Mouse (Mus musculus) kidney, embryonic 14.5 days (tissue): ENCODE results near the gene Efhd1. TPM values are rescaled to one million over a fixed set of nuclear protein-coding genes. Genes with fewer than 3 reads are reported as not detected.

Source experiments
- ATAC-seq: fragments of 200-750 bp; cut with Nextera tagmentation; 2 replicates; pipeline ENCODE4 v1.8.0; 2017; ENCODE audit warnings: moderate number of reproducible peaks, mild to moderate bottlenecking, moderate TSS enrichment, moderate library complexity; ENCODE audit not compliant: low FRiP score, low TSS enrichment
- H3K27ac ChIP-seq: fragments of 300-500 bp; sonication (generic); 2 replicates; pipeline ENCODE4 v1.5.1; 2014; ENCODE audit warnings: low read depth, mild to moderate bottlenecking, low read length, moderate library complexity, mixed read lengths
- H3K27me3 ChIP-seq: fragments of 300-500 bp; sonication (generic); 2 replicates; pipeline ENCODE4 v1.6.1; 2014; ENCODE audit warnings: mild to moderate bottlenecking, low read length; ENCODE audit not compliant: control insufficient read depth, insufficient read depth
- H3K36me3 ChIP-seq: fragments of 300-500 bp; sonication (generic); 2 replicates; pipeline ENCODE4 v1.6.1; 2014; ENCODE audit warnings: low read length, mixed read lengths; ENCODE audit not compliant: control insufficient read depth, insufficient read depth
- H3K4me1 ChIP-seq: fragments of 300-500 bp; sonication (generic); 2 replicates; pipeline ENCODE4 v1.6.1; 2014; ENCODE audit warnings: low read length, mixed read lengths; ENCODE audit not compliant: control insufficient read depth, insufficient read depth
- H3K4me2 ChIP-seq: fragments of 300-500 bp; sonication (generic); replicated peaks from 2 replicates; pipeline ENCODE4 v1.6.1; 2014; ENCODE audit warnings: low read depth, mild to moderate bottlenecking, low read length
- H3K4me3 ChIP-seq: fragments of 300-500 bp; sonication (generic); 2 replicates; pipeline ENCODE4 v1.5.1; 2014; ENCODE audit warnings: mild to moderate bottlenecking, low read length
- H3K9ac ChIP-seq: fragments of 300-500 bp; sonication (generic); 2 replicates; pipeline ENCODE4 v1.6.1; 2014; ENCODE audit warnings: low read depth, mild to moderate bottlenecking, low read length, moderate library complexity
- H3K9me3 ChIP-seq: fragments of 300-500 bp; sonication (generic); 2 replicates; pipeline ENCODE4 v1.6.1; 2016; ENCODE audit warnings: low read length; ENCODE audit not compliant: control insufficient read depth
- WGBS: fragments of 180-500 bp; shearing (Covaris S2); extraction: QIAGEN DNeasy Blood & Tissue Kit; methylation state at CpG from one replicate; pipeline ENCODE4 v1.1.7; 2014; 5-methylcytosine and 5-hydroxymethylcytosine counted together
- polyA plus RNA-seq: library from polyadenylated mRNA; unstranded; fragments of >200 nt; fragmentation: Nextera tagmentation; extraction: Ambion mirVana; gene quantifications from 2 replicates; pipeline ENCODE4 v1.2.1, GENCODE M21; 2014

Gene Efhd1
- polyA plus RNA-seq, 1 experiment from 2014 or later: 3.6 TPM

DNA sequence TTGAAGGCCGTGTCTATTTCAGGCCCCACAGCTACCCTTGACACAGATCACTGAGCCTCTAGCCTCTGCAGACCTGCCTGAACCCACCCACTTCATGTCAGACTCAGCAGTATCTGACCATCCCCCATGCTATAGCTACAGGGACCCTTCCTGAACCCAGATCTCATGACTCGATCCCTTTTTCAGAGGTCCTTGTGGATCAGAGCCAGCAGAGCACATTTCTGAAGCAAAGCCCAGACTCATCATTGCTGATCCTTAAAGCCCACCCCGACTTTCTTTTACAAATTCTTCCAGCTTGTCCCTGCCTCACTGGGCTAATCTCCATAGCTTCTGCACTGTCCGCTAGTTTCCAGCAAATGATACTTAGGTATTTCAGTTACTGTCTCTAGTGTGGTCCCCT lies 10.0 kb downstream of the Efhd1 start:
- Histone ChIP-seq H3K4me3 (no peak overlapping the region), H3K4me2 (no peak overlapping the region), H3K9me3 (no peaks in the 10 kb centered on the region), H3K36me3 (no peaks in the 10 kb centered on the region), H3K27me3 (no peaks in the 10 kb centered on the region), H3K27ac (no peak overlapping the region), H3K9ac (no peak overlapping the region), H3K4me1 (peaks cover 19% of the 10 kb centered on the region)
- 63% methylated on average over 4 of the region's 4 CpGs for WGBS
- ATAC-seq: no peak

DNA sequence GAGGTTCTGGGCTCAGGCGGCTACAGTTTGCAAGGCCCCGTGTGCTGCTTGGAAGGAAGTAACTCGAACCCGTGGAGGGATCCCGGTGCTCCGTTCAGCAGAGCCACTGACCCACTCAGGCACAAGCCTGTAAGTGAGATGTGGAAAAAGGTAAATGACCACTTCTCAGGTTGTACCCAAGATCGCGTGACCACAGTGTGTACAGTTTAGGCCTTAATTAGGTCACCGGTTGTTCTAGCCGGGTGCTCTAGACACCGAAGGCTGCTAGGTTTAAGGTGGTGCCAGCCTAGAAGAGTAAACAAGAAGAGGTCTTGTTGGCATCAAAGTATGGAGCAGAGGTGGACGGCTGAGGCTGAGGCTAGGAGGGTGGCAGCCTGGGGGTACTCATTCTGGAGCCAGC lies 11.0 kb downstream of the Efhd1 start:
- Histone ChIP-seq H3K36me3 (no peaks in the 10 kb centered on the region), H3K9me3 (no peaks in the 10 kb centered on the region), H3K27me3 (no peaks in the 10 kb centered on the region), H3K4me3 (no peak overlapping the region), H3K27ac (no peak overlapping the region), H3K4me2 (no peak overlapping the region), H3K4me1 (peaks cover 16% of the 10 kb centered on the region), H3K9ac (no peak overlapping the region)
- WGBS: 64% methylated on average over 12 of the region's 12 CpGs
- no peak for ATAC-seq

DNA sequence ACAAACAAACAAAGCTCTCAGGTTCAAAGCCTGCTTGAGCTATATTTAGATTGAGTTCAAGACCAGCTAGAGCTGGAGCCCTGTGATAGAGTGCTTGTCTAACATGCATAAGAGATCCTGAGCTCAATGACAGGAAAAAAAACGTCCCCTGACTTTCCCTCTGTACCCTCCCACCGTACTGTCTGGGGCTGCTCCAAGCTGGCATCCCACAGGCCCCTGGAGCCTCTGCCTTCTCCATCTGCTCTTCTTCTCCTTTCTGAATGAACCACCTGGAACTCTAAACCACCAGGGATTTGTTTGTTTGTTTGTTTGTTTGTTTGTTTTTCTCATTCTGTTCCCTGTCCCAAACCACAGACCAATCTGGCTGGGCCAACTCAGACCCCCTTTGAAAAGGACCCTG lies 11.9 kb downstream of the Efhd1 start:
- Histone ChIP-seq H3K4me2 (no peak overlapping the region), H3K4me3 (no peak overlapping the region), H3K27me3 (no peaks in the 10 kb centered on the region), H3K36me3 (no peaks in the 10 kb centered on the region), H3K9ac (no peak overlapping the region), H3K9me3 (no peaks in the 10 kb centered on the region), H3K27ac (no peak overlapping the region), H3K4me1 (peaks cover 7% of the 10 kb centered on the region)
- ATAC-seq: no peak
- 42% methylated on average over 2 of the region's 2 CpGs for WGBS

DNA sequence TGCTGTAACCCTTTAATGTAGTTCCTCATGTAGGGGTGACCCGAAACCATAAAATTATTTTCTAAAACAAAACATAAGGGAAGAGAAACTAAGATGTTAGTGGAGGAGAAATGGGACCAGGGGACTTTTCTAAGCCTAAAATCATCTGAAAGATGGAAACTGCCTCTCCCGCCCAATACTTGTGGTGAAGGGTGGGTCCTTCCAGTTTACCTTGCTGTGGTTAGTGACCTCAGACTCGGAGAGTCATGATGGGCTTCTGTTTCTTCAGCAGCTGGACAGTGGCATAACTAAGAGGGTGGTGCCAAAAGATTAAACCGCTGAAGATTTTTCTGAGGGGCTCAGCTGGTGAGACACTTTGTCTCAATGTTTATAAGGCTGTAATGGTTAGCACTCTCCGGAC lies 16.1 kb downstream of the Efhd1 start:
- no peaks in the 10 kb centered on the region for H3K9me3 ChIP-seq
- 81% methylated on average over 5 of the region's 5 CpGs for WGBS
- no peak for ATAC-seq

DNA sequence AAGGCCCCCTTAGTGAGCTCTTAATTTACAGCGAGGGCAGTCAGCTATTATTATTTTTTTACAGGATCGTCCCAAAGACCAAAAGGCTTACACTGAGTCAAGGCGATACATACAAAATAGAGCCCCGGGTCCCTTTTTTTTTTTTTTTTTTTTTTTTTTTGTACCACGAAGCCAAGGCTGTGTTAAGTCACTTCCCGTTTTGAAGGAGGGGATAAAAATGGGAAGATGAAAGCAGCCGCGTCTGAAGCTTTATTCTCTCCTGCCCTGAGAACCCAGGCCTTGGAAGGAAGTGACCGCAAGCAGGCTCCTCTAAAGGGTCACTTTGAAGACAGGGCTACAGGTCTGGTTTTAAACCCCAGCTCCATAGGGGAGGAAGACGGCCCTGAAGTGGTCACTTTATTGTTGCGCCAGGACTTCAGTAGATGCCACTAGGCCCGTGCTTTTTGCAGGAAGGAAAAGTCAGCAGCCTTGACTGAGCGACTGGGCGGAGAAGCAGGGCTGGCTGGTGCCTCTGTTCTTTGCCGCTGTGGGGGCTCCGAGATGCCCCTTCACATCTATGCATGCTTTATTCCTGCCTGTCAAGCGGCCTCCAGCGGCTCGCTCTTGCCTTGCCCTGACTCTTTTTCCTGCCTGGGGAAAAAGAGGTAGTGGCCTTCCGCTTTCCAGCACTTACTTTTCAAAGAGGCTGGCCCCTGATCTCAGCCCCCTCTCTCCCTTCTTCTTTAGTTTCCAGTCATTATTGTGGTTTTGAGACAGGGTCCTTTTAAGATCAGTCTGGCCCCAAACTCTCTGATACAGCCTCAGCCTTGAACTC lies 17.6 kb downstream of the Efhd1 start:
- WGBS: 21% methylated on average over 20 of the region's 20 CpGs
- no peaks in the 10 kb centered on the region for H3K36me3 ChIP-seq
- no peak overlapping the region for H3K27ac ChIP-seq
- H3K4me3 ChIP-seq: no peak overlapping the region
- no peaks in the 10 kb centered on the region for H3K27me3 ChIP-seq
- no peak for ATAC-seq
- no peaks in the 10 kb centered on the region for H3K9me3 ChIP-seq
- no peak overlapping the region for H3K4me2 ChIP-seq
- no peaks in the 10 kb centered on the region for H3K4me1 ChIP-seq
- no peak overlapping the region for H3K9ac ChIP-seq

More for the DNA sequence above, 16.1 kb downstream of the Efhd1 start:
- Histone ChIP-seq H3K9ac (no peak overlapping the region), H3K27me3 (no peaks in the 10 kb centered on the region), H3K36me3 (no peaks in the 10 kb centered on the region), H3K4me3 (no peak overlapping the region), H3K4me2 (no peak overlapping the region), H3K27ac (no peak overlapping the region), H3K4me1 (no peaks in the 10 kb centered on the region)

DNA sequence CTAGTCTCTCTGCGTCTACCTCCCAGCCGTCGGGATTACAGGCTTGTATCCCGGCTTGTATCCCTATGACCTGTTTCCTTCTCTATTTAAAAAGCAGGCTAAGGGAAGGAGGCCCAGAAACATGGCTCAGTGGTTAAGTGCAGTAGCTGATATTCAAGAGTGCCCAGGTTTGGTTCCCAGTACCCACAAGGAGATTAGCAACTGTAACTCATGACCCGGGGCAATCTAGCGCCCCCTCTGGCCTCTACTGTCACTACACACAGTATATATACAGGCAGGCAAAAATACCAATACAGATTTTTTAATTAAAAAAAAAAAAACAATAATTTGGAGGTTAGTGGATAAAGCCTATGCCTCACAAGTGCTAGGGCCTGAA lies 18.2 kb downstream of the Efhd1 start:
- no peak for ATAC-seq
- Histone ChIP-seq H3K27ac (no peak overlapping the region), H3K4me1 (no peaks in the 10 kb centered on the region), H3K9ac (no peak overlapping the region), H3K36me3 (no peaks in the 10 kb centered on the region), H3K4me3 (no peak overlapping the region), H3K27me3 (no peaks in the 10 kb centered on the region), H3K4me2 (no peak overlapping the region), H3K9me3 (no peaks in the 10 kb centered on the region)
- whole genome bisulfite sequencing: 69% methylated on average over 6 of the region's 6 CpGs

DNA sequence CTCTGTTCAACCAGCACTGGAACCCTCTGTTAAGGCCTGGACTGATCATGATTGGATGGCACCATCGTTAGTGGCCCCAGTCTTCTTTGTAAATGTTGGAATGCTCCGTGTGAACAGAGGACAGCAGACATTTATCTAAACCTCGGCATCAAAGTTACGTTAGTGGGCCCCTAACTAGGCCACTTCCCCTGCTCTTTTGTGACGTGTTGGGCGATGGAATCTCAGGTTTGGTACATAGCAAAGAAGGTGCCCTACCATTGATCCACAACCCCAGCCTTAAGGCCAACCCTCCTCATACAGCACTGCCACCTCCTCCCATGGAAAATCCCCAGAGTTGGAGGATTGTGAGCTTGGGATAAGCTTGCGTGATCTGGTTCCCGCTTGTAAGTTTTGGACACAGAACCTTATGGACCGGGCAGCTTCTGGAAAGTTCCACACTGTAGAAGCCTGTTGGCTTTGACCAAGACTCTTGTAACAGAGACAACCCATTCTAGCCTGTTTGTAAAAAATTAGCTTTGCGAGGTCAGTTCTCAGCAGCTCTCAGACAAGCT lies 19.3 kb downstream of the Efhd1 start:
- Histone ChIP-seq H3K4me3 (no peak overlapping the region), H3K9me3 (no peaks in the 10 kb centered on the region), H3K9ac (no peak overlapping the region), H3K27me3 (no peaks in the 10 kb centered on the region), H3K36me3 (no peaks in the 10 kb centered on the region), H3K4me1 (no peaks in the 10 kb centered on the region), H3K4me2 (no peak overlapping the region), H3K27ac (no peak overlapping the region)
- no peak for ATAC-seq
- WGBS: 79% methylated on average over 10 of the region's 10 CpGs

DNA sequence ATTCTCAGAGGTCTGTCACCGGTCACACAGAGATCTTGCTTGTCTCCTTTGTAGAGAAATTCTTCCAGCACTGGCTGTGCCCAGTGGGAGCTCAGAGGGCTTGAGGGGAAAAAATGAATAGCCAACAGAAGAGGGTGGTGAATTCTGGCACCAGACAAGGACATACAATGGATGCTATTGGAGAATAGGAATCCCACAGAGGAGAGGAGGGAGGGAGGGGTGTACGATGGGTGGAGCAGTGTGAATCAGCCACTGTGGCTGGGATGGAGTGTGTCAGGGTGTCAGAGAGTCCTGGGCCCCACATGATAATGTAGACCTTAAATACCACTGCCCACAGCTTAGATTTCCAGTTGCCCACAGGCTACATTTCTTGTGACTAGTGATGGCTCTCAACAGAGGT lies 22.9 kb downstream of the Efhd1 start:
- ATAC-seq: no peak
- no peak overlapping the region for H3K9ac ChIP-seq
- no peak overlapping the region for H3K4me3 ChIP-seq
- 90% methylated on average over 2 of the region's 2 CpGs for WGBS
- no peaks in the 10 kb centered on the region for H3K27me3 ChIP-seq
- H3K4me1 ChIP-seq: no peaks in the 10 kb centered on the region
- H3K9me3 ChIP-seq: no peaks in the 10 kb centered on the region
- no peaks in the 10 kb centered on the region for H3K36me3 ChIP-seq
- no peak overlapping the region for H3K27ac ChIP-seq
- no peak overlapping the region for H3K4me2 ChIP-seq

DNA sequence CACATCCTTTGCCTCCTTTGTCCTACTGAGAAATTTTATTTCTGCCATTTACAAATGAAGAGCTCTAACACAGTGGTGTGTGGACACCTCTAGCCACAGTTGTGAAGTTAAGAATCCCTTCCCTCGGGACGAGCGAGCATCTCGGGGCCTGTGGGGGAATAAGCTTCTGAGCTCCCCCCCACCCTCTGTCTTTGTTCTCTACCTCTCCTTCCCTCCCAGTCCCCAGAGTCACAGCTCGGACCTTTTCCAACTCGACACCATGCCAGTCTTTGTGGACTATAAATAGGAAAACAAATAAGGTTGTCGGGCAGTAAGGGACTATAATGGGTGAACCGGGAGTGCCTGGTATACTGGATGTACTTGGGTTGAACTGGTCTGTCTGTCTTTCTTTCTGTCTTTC lies 27.3 kb downstream of the Efhd1 start:
- 77% methylated on average over 8 of the region's 8 CpGs for WGBS

More for the DNA sequence above, 27.3 kb downstream of the Efhd1 start:
- peaks cover 2% of the 10 kb centered on the region; the same call in 1 of the 2 replicates for H3K4me1 ChIP-seq
- H3K36me3 ChIP-seq: no peaks in the 10 kb centered on the region
- H3K27ac ChIP-seq: no peak overlapping the region
- no peaks in the 10 kb centered on the region for H3K27me3 ChIP-seq
- no peaks in the 10 kb centered on the region for H3K9me3 ChIP-seq
- no peak overlapping the region for H3K4me3 ChIP-seq
- H3K9ac ChIP-seq: no peak overlapping the region
- H3K4me2 ChIP-seq: no peak overlapping the region
- ATAC-seq: no peak
